Mouse (Mus musculus) CD8-positive naive resting alpha-beta T cell, adult 2 months (primary cell): ENCODE results near the gene Tas2r121.
"Not testable (repeated sequence)": the region's sequence is repeated elsewhere in the genome, so short reads cannot be mapped to it uniquely, and the experiment has no call there.

Experiments
- DNase-seq, 2 experiments: peaks; one replicate each; pipeline ENCODE4 v3.0.0; 2022; ENCODE audit warnings: low read depth in 2 of 2, low spot score in 2 of 2

The Tas2r121 gene

GRCm38 (mm10) chr6:132700907-132701306 lies at the start of gene Tas2r121:
TSS of gene Tas2r121 (minus strand) at chr6:132701007.
- DNase-seq = no peak

- no peak for DNase-seq
Observed at GRCm38 (mm10) chr6:132750206-132750605, 49.4 kb upstream of the Tas2r121 start.

GRCm38 (mm10) chr6:132737935-132738334 lies 37.1 kb upstream of the Tas2r121 start, which contains the start of gene Tas2r115:
TSS of gene Tas2r115 (minus strand) at chr6:132738035.
- DNase-seq = no peak

GRCm38 (mm10) chr6:132711828-132712227 lies 11.0 kb upstream of the Tas2r121 start, which contains the start of gene Tas2r122:
TSS of gene Tas2r122 (minus strand) at chr6:132711928.
- DNase-seq = no peak

GRCm38 (mm10) chr6:132691596-132691995 lies 9.2 kb downstream of the Tas2r121 start:
- not testable (repeated sequence) for DNase-seq

- DNase-seq = no peak
Observed at GRCm38 (mm10) chr6:132656653-132657052, 44.2 kb downstream of the Tas2r121 start, which contains the start of gene Tas2r120. TSS of gene Tas2r120 (plus strand) at chr6:132656953.

- DNase-seq = no peak
Observed at GRCm38 (mm10) chr6:132651426-132651825, 49.4 kb downstream of the Tas2r121 start, which contains the start of gene A630073D07Rik. TSS of gene A630073D07Rik (minus strand) at chr6:132651526.
